Mouse (Mus musculus) urinary bladder, adult 18-20 months (tissue): Measurements from ENCODE around the gene Nudt21.

ENCODE experiments used
- DNase-seq, 2 experiments: peaks; one replicate each; pipeline ENCODE4 v3.0.0; 2022; ENCODE audit warnings: low spot score in 2 of 2, mixed read lengths in 2 of 2

Gene Nudt21

DNA sequence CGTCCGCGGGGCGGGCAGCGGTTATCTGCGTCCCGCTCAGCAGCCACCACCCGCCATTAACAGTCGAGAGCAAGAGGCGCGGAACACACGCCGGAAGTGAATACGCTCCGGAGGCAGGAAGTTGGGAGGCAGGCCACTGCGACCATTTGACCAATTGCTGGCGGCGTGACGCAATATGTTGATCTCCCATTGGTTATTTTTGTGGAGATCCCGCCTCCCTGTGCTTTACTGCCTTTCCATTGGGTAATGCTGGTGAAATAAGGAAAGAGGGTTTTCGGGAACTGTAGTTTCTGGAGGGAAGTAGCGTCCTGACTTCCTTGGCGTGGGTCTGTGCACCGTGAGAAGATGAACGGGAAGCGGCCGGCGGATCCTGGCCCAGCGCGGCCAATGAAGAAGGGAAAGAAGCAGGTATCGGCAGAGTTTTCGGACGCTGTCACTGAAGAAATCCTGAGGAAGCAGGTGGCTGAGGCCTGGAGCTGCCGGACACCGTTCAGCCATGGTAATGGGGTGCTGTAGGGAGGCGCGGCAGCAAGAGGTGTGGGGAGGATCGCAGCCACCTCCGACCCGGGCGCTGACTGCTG lies at the start of gene Nudt21, which contains the start of gene Ogfod1:
Gene Nudt21, minus strand, starts transcription at position 88 of the 581 bp plus-strand sequence.
Gene Ogfod1, plus strand, starts transcription at position 255 of the 581 bp plus-strand sequence.
- peak; percentile 77 to 93 for DNase-seq

DNA sequence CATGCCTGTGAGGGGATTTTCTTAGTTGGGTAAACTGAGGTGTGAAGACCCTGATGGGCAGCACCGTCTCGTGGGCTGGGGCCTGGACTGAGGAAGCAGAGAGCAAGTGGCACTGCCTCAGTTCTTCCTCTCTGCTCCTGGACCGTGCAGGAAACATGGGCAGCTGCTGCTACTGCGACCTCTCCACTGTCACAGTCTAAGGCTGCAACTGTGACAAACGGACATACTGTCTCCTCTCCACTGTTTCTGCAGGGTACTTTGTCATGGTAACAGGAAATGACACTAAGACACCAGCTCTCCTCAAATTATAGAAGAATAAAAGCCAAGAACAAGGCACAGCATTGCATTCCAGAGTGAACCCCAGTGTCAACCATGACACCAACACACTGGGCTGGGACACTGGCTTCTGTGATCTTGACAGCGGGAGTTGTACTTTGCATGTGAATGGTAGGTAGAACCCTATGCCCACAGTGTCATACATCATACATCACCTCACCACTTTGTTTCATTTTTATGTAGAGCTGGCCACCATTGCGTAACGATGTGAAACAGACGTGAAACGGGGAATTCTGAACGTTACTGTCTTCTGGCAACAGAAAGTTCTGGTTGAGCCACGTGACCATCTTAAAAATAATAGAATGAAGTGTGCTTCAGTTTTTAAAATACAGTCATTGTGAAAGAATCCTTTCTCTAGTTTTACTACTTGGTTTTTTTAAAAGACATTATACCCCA lies 39.8 kb upstream of the Nudt21 start:
- no peak for DNase-seq

DNA sequence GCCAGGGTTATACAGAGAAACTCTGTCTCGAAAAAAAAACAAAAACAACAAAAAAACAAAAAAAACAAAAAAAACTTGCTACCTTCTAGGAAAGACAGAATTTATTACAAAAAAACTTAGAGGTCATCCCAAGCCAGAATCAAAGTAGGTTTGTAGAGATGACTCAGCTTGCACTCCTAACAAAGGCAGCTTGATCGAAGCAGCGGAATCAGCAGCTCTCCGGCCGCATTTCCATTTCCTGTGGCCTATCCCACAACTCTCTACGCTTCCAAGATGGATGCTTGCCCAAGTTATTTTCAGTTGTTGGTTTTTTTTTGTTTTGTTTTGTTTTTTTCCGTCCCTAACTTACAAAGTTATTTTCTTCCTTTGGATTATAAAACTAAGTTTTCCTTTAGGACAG lies 32.0 kb upstream of the Nudt21 start:
- no peak for DNase-seq

DNA sequence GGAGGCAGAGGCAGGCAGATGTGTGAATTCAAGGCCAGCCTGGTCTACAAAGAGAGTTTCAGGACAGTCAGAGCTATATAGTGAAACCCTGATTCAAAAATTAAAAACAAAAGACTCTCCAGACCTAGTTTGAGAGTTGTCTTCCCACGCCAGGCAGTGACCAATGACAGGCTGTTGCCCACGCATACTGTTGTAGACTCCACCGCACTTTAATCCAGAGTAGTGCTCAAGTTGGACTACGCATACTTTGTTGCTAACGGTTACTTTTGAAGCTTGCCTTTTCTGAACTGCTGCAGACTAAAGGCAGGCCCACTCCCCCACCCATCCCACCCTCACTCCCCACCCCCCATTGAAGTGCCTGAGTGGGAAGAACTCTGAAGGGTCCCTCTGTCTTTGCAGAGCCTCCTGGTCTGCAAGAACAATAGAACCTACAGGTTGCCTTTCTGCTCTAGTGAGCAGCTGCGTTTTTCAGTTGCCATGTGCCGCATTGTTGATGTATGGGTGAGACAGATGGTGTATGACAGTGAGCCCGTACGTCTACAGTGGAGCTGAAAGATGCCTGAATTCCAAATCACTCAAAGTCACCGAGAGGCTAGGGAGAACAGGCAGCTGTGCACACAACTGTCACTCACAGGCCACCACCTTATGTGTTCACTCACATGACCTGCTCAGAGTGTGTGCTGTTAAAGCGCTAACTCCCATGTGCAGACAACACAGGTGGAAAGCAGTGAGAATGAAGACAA lies 29.5 kb upstream of the Nudt21 start:
- no peak for DNase-seq

DNA sequence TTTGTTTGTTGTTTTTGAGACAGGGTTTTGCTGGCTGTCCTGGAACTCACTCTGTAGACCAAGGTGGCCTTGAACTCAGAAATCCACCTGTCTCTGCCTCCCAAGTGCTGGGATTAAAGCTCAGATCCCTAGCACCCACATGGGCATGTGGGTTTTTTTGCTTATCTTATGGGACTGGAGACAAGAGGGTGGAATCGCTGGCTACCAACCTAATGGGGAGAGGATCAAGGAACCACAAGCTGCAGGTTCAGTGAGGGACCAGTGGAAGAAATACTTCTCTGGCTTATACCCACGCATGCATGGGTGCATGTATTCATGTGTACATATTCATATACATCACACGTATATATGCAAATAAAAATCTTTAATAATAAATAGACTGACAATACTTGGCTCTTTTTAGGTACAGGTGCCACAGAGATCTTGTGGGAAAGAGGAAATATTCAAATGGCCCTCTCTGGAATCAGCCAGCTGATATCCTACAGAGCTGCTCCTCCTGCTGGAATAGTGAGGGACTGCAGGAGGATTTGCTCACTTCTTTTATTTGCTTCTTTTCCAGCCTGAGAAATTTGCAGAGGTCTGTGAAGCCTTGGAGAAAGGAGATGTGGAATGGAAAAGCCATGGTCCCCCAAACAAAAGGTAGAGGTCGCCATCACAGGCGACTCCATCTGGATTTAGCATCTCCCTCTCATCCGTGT lies 20.5 kb upstream of the Nudt21 start:
- peak in 1 of 2 experiments; percentile 54 for DNase-seq

DNA sequence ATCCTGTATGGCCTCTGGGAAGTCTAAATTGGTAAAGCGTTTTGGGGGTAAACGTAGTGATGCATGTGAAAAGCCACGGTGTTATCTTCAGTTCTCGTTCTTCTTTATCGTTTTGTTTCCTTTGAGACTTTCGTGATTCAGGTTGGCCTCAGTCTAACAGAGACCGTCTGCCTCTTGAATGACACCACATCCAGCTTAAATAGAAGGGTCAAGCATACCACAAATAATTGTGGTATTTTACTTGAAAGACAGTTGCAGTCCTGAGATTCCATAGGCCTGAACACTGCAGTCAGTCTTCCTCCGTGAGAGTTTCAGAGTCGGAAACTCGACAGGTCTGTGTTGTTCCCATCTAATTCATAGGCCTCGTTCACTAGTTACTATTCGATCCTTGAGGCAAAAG lies 15.9 kb upstream of the Nudt21 start:
- DNase-seq = no peak

DNA sequence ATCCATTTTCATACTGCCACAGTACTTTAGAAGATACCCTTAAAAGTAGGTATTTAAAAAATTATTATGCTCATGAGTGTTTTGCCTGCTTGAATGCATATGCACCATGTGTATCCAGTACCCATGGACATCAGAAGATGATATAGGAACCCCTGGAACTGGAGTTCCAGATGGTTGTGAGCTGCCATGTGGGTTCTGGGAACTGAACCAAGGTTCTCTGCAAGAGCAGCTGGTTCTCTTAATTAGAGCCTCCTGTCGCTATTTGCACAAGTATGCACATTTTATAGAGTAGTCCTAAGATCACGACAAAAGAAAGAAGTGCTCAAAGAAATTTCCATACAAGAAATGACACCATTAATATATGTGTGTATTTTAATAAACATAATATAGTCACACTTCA lies 11.0 kb upstream of the Nudt21 start:
- DNase-seq = no peak

DNA sequence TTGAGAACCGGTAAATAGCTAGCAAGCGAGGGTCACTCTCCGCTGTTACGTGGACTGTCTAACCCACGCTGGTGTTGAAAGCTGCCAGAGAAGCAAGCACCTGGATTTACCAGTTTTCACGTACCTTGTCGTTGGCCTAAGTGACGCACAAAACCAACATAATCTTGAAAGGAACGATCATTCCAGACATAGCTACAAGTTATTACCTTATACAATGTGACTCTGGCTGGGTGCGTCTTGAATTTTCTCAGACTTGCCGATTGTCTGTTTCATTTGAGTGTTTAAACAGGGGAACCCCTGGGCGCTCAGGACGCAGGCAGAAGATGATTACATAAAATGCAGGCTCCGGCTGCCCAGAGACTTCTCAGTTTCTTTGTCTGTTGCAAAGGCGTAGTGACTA lies 975 bp upstream of the Nudt21 start:
- DNase-seq = peak in 1 of 2 experiments; percentile 7

DNA sequence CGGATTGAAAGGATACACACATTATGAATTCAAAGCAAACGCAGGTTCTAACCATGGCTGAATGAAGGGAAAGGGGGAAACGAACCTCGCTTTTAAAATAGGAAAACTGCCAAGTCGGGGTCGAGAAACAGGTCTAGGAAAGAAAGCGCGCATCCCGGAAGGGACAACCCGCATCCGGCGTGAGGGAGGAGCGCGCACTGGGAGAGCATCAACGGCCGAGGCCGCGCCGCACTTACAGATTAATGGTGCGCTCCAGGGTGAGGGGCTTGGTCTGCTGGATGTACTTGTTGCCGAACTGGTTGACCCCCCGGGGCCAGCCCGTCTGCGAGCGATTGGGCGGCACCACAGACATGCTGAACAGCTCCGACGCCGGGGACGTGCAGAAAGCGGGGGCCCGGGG lies 290 bp downstream of the Nudt21 start:
- peak; percentile 30 to 36 for DNase-seq

DNA sequence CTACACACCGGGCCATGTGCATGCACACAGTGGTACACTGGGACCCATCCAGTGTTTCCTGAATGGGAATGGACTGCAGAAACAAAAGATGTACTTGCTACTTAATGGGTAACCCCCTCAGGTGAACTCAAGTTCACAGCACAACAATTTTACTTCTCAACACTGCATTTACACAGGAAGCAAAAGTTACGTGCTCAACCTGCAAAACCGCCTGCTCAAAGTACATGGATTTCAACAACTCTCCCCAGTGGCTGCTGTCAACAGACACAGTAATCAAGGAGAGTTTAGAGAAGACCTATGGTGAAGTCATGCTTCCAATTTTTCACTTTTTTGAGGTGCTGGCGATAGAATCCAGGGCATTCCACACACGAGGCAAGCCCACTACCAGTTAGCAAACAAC lies 1.6 kb downstream of the Nudt21 start:
- DNase-seq = no peak

DNA sequence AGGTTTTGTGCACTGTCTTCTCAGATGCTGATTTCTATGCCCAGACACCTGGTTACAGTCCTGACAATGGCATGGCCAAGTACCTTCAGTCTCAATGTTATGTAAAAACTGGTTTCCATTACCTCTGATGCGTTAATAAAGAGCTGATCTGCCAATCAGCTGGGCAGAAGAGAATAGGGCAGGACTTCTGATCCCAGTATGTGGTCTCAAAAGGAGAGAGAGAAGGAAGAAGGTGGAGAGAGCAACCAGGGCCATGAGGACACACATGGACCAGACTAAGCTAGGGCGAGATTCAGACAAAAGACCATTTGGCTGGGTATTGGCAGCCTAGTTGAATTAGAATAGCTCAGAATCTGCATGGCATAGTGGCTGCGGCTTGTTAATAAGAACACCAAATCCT lies 3.2 kb downstream of the Nudt21 start:
- no peak for DNase-seq

DNA sequence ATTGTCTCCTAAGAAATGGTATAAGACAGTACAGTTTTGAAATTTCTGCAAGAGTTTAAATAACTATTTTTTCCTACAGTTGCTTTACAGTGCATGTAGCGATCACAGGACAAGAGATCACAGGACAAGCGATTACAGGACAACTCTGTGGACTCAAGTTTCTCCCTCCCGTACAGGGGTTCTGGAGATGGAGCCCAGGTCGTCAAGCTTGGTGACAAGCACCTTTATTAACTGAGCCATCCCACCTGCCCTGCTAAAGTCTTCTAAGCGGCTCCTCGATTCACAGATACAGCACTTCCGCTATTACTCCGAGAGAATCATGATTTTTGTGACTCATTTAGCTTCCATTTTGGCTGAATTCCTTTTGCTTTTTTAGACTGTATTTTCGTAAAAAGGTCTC lies 7.1 kb downstream of the Nudt21 start:
- no peak for DNase-seq

DNA sequence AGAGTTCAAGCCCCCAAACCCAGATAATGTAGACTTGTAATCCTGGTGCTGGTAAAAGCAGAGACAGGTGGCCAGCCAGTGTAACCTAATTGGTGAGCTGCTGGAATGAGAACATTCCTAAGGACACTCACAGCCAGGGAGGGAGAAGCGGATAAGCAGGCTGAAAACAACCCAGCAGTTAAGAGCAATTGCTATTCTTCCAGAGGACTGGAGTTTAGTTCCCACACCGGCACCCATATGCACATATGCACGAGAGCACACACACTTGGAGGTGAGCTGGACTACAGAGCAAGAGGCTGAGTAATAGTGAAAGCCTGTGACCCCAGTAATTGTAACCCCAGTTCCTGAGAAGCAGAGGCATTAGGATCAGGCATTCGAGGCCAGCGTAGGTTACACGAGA lies 12.9 kb downstream of the Nudt21 start:
- DNase-seq = no peak

DNA sequence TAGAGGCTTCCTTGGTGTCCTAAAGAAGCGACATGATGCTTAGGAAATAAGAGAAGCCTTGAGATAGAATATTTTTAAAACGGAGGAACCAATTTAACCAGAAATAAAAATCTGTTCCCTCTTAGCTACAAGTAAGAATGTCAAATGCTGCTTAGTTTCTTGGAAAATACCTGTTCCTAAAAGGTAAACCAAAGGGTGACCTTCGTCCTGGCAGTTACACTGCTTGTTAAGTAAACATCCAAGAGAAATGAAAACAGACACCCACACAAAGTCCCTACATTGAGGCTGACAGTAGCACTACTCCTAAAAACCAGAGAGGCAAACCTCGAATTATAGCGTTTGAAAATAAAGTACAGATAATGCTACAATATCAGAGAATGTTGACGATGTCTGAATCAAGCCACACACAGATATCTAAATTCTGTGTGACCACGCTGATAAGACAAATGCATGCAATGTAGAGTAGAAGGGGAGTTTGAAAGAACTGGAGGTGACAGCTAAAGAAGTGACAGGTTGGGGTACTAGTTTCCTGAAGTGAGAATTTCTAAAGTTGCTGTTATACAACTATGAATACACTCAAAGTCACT lies 23.7 kb downstream of the Nudt21 start:
- no peak for DNase-seq

DNA sequence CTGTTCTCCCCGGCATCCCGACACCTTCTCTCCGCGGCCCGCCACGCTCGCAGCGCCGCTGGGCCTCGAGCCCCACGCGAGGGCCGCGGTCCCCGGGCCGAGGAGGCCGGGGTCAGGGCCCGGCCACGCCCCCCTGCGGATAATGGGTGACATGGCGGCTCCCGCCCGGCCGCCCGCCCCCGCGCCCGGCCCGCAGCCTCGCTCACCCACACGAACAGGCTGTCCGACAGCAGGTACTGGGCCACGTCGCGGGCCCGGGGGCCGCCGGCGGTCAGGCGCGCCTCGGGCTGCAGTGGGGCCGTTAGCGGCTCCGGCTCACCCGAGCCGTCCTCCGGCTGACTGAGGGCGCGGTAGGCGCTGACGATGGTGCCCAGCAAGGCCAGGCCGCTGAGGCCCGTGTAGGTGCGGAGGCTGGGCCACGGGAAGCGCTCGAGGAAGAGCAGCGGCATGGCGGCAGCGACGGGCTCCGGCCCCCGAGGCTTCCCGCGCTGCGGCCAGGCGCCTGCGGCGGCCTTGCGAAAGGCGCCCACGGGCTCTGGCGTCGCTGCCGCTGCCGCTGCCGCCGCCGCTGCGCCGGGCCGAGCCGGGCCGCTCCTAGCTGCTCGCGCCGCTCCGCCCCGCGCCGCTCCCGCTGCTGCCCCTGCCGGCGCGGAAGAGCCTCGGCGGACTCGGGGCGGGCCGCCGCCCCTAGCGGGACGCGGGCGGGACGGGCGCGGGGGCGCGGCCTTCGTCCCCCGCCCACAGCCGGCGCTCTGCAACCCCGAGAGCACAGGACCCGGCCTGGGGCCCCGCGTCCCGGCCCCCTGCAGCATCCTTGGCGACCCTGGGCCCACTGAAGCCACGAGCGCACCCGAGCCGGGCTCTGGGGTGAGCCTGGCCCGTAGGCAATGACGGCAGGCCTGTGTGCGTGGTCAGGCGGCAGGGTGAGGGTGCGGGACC lies 24.5 kb downstream of the Nudt21 start, which contains the start of gene Amfr:
Gene Amfr, minus strand, starts transcription at position 830 of the 939 bp plus-strand sequence.
- DNase-seq = peak; percentile 41 to 64

DNA sequence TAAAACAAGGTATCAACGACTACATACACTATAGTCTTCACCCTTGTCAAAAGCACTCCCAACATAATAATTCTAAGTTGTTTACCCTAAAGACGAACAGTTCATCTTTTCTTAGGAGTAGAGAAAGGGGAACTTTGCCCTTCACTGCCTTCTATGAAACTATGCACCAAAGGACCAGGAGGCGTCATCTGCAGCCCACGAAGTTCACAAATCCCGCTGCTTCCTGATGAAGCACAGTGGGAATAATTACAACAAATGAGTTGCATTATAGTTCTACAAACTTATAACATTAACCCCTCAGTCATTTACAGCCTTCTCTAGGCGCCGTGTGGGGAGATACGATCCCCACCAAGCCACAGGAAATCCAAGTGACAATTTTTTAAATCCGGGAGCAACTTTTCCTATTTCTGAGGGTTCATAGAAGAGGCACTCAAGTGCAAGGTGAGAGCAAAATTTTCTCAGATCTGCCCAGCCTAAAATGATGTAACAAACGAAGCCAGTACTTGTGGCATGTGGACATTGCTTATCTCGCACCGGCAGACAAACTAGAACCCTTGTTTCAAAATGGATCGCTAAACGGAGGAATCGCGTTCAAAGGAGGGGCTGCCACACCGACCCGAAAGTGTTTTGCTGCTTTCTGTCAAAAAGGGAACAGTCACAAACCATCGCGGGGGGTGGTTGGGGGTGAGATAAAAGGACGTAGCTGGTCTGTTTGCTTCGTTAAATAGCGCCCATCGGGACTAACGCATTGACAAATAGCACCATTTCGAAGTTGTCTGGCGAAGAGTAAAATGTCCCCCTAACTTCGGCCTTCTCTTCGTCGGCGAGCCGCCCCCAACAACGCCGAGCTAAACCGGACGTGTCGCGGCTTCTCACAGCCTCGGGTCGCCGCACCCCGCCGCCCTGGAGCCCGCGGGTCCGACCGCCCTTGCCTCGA lies 25.5 kb downstream of the Nudt21 start:
- DNase-seq = no peak

DNA sequence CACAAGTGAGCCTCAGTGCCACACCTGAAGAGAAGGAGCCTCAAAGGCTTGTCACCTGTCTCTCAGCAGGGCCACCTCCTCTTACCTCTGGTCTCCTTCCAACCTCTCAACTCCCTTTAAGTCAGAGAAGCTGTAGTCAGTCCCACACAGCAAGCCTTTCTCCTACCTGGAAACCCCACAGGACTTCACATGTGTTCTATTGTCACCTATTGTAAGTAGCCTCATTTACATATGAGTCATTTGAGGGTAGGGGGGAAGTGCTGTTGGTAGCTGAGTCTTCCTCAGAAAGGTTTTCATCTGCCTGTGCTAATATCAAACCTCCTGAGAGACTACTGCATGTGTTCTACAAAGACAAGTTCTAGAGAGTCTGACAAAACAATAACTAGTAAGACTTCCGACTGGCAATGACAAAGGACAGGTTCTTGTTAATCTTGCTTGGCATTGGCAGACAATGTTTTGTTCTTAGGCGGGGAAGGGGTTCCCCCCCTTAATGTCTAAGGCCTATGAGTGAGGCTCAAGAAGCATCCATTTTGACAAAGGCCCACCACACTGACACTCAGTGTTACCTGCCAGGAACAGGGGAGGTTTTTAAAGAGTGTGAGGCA lies 26.6 kb downstream of the Nudt21 start:
- DNase-seq = no peak

DNA sequence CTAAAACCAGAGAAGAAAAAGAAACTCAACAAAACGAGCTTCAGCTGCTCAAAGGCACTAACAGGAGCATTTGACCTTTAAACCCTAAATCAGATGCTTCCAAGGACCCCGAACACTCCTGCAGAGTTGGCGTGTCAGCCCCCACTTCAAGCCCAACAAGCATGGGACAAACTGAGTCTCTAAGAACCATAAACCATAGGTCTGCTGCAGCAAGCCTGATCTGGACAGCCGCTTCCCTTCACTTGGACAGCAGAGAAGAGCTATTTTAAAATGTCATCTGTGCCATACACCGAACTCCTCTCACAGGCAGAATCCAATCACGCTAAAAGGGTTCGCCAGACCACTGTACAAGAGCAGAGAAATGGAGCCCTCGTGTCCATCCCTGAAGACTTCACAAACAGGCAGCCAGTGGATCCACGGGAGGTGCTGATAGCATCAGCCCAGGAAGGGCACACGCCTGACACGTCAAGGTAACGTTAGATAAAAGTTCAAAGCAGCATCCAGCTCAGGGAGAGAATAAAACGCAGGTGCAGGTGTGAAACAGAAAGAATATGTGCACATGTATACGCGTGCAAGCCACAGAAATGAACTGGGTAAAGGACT lies 27.5 kb downstream of the Nudt21 start:
- DNase-seq = no peak

DNA sequence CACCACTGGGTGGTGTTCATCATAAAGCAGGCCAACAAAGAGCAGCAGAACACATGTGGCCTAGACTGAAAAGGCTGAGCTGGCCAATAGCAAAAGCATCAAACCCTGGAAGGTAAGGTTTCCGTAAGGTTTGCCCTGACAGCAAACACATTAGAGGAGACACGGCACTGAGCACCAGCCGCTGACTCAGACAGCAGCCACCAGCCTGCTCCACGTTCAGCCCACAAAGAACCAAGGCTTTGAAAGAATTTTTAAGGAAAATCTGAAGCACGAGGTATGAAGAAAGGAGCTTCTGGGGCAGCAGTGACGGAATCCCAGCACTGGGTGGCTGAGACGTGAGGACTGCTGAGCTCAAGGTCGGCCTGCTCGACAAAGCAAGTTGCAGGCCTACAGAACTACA lies 32.7 kb downstream of the Nudt21 start:
- no peak for DNase-seq
